Mouse (Mus musculus): ENCODE measurements around the gene Slc36a2.

- TF ChIP-seq POLR2A (IDR thresholded peaks at IDR 0.05; ENCODE audit: insufficient read depth, low read length) (no peak), EP300 (IDR thresholded peaks at IDR 0.05; ENCODE audit: insufficient read depth, low read depth, low read length) (no peak), CTCF (IDR thresholded peaks at IDR 0.05; ENCODE audit: low read depth, low read length) (no peak)
These were observed 40.9 kb downstream of the Slc36a2 start for GRCm38 (mm10) chr11:55144011-55144410.

All from ES-Bruce4 (cell line).